Mouse (Mus musculus) ovary, adult 18-20 months (tissue): Measurements from ENCODE around the gene Mier2.
A peak's percentile ranks its signal among the peaks of the same experiment; 100 is the strongest.

Experiments used
- DNase-seq: peaks from one replicate; pipeline ENCODE4 v3.0.0; 2022; ENCODE audit warnings: low spot score, mixed read lengths

Mier2 gene

DNA sequence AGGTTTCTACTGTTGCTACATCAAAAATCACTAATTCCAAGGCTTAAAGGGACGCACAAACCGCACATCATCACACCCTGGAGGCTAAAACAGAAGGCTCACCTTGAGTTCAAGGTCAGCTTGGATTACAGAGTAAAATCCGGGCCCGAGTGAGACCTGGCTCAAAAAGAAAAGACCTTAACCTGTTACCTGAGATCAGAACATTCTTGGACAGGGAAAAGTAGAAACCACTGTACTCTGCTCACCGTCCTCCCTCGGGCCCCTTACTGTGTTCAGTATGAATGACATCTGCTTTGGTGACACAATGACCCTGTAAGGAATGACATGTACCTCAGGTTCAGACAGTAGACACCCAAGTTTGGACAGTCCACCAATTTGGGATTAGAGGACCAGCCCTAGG lies 19.8 kb upstream of the Mier2 start:
- no peak for DNase-seq

DNA sequence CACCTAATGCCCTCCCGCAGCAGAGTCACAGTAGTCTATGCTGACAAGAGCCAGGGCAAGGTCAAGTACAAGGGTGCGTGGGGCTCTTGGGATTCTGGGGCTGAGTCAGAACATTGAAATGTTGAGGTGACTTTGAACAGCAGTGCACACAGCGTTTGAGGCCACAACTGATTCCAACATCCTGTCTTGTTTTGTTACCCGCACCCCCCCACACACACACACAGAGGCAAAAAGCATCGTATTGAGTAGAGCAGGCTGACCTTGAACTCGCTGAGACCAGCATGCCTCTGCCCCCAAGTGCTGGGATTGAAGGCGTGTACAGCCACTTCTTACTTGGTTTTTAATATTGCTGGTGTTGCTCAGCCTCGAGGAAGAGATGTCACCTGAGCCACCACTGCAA lies 19.4 kb upstream of the Mier2 start:
- no peak for DNase-seq

DNA sequence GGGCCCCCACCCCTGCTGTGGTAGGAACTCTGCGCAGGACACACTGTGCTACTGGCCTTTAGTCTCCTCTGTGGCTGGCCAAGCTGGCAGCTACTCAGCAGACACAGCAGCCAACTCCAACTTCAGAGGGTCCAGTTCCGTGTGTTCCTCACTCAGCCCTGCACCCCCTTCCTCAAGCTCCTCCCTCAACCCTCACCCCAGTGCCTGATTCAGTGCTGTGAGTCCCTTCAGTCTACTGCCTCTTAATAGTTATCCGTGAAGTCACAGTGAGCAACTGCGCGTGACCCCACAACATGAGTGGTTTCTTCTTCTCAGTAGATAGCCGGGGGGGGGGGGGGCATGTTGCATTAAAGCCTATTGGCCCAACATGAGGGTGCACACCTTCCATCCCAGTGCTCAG lies 18.6 kb upstream of the Mier2 start:
- DNase-seq: no peak

DNA sequence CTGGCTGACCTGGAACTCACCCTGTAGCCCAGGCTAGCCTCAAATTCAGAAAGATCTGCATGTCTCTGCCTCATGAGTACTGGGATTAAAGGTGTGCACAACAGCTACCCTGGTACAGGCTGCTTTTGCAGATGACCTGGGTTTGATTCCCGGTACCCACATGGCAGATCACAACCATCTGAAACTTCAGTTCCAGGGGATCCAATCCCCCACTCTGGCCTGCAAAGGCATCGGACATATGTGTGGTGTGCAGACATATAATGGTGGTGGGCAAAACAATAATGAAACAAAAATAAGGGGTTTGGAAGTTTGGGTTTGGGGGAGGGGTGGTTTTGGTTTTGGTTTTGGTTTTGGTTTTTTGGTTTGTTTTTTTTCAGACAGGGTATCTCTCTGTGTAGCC lies 16.3 kb upstream of the Mier2 start:
- no peak for DNase-seq

DNA sequence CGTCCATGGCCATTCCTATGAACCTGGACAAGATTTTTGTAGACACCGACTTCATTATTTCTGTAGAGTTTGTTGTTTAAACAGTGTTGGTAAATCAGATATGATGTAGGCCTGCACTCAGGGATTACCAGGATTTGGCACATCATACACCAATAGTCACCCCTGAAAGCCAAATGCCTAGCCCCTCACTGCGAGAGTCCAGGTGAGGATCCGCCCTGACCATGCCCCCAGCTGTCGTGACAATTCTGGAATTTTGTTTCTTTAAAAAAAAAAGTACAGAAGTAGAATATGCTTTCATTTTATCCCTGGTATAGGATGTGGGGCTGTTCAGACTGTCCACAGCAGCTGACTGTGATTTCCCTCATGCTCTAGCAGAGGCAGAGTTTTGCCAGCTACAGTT lies 14.9 kb upstream of the Mier2 start:
- no peak for DNase-seq

DNA sequence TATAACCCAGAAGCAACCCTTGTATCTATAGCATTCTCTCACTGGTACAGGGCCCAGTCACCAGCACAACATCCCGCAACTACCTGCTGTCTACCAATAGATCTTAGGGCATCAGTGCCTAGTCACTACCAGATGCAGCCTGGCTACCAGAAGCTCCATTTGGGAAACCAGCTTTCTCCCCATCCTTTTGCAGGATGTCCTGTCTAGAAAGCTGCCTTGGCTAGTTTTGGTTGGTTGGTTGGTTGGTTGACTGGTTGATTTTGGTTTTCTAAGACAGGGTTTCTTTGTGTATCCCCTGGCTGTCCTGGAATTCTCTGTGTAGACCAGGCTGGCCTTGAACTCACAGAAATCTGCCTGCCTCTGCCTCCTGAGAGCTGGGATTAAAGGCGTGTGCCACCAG lies 4.7 kb upstream of the Mier2 start:
- DNase-seq: no peak

DNA sequence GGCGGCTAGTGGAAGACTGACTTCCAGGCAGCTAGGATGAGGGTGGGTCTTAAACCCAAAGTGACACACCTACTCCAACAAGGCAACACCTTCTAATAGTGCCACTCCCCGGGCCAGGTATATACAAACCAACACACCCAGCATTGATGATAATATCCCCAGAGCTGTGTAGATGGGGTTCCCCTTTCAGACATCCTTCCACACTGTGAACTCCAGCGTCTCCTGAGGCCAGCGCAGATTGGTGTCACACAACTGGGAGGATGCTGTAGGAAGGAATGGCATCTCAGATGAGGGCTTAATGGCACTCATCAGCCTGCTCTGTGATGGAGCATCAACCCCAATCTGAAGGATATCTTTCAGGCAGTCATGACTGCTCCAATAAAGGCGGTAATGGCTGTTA lies 2.5 kb upstream of the Mier2 start:
- no peak for DNase-seq

DNA sequence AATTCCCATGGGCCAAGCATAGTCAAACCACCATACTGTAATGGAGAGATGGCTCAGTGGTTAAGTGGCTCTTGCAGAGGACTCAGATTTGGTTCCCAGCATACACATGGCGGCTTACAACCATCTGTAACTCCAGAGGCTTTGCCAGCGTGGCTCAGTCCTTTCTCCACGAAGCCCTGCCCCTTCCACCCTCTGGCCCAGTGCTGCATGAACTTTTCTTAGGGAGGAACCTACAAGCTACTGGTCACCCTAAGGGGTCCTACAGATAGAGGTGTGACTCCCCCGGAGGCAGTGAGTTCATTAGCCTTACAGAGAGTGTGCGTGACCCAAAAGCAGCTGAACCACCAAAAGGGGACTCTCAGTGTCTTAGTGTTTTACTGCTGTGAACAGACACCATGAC lies 2.0 kb upstream of the Mier2 start:
- DNase-seq: no peak

DNA sequence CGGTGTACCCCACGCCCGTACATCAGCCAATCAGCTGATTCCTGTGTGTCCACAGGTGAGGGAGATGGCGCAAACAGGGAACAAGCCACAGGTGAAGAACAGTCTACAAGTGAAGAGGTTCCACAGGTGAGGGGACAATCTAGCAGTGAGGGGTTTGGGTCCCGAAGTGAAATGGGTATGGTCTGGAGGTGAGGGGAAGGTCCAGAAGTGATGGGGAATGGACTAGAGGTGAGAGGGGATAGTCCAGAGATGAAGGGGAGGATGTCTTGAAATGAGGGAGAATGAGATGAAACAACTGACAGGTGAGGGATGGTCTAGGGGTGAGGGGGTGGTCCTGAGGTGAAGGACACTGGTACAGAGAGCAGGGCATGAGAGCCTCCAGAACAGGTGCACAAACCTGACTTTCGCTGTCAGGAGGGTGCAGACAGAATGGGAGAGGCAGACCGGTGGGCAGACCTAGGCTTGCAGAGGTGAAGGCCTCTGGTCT lies 282 bp upstream of the Mier2 start:
- DNase-seq: no peak

DNA sequence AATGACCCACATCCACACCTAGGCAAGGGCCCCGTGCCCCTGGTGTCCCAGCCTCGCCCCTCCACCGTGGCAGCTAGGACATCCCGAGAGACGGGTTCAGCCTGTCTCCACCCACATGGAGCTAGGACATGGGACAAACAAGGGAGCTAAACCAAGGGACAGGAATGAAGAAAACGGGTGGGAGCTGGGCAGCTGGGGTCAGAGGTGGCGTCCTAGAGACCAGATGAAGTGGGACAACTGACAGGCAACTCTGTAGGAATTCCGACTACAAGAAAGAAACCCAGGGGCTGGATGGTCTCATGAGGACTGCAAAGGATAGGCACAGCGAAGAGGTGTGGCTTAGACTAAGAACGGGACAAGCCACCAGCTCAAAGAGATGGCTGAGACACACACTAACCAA lies 1.3 kb downstream of the Mier2 start:
- DNase-seq: no peak

DNA sequence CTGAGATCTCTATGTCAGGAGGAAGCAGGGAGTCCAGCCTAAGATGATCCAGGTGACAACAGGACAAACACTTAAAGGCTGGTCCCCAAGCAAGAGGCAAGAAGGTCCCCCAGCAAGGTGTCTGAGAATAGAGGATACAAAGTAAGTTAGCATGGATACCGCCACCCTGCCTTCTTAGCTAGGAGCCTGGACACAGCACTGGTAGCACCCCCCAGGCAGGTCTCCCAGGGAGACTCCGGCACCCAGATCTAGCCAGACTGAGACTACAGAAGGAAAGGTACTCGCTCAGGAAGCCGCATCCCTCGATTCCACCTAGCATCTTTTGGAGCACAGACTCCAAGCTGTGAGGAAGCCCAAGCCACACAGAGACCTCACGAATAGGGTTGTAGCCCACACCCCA lies 1.8 kb downstream of the Mier2 start:
- no peak for DNase-seq

DNA sequence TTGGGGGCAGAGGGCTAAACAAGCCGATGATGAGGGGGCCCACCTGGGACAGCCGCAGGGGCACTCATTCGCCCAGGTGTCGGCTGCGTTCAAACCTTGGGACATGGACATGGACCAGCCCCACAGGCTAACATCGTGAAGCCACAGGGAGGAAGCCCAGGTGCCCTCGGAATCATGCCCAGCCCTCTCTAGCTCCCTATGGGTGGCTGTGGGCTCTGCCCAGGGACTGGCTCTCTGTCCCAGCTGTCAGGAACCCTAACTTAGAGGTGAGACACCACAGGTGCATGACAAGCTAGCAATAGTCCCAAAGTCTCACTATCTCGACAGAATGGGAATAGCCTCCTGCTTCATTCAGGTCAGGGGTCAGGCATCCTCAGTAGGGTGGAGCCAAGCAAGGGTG lies 2.5 kb downstream of the Mier2 start:
- DNase-seq: no peak

DNA sequence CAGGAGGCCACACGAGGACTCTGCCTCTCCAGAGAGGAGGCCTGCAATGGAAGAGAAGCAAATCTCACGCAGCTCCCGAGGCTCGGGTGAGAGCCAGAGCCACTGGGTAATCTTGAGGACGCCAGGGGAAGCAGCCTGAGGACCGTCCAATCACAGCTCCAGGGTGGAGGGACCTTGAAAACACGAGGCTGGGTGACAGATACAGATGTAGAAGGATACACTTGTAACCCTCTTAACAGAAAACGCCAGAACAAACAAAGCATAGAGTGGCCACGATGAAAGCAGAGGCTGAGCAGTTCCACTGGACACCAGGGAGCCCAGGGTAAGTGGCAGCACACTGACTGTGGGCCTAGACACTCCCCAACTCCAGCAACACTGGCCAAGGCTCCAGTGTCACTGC lies 4.6 kb downstream of the Mier2 start:
- no peak for DNase-seq

DNA sequence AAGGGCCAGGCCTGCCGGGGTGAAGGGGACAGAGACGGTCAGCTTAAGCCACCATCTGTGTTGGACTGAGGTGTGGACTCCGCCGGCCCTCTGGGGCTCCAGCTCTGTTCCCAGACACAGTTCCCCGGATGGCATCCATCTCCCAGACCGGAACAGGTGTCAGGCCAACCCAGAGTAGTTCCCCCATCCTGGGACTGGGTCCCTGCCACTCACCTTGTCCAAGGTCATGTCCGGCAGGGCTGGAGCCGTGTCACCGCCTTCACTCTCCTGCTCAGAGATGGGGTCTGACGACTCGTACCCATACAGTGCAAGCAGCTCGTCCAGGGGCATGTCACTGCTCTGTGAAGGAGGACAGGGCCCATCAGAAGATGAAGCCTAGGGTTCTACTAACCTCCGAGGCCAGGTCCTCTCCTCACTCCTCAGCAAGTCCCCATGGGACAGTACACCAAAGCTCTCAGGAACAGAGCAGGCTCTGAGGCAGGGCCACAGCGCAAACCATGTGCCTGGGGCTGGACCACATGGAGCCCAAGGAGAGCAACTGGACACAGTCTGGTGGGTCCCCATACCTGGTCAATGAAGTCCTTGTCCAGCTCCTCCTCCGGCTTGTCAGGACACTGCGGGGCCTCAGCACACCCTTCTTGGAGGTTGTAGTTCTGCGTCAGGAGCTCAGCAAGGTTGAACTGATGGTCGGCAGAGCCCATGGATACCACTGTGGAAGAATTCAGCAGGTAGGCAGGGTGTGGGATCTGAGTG lies 5.9 kb downstream of the Mier2 start:
- DNase-seq: no peak

DNA sequence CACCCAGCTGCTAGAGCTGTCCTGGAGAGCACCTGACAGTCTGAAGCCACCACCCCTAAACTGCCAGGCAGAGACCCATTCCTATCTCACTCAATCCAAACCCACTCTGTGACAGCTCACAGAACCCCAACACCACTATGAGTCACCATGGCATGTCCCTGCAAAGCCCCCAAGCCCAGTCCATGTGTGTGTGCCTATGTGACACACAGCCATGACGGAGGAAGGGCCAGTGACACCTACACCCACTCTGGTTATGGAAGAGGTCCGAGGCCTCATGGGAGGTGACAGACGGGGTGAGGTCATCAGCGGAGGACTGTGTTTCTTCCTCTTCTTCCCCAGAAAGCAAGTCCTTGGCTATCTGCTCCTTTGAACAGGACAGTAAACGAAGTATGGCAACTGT lies 6.5 kb downstream of the Mier2 start:
- DNase-seq: no peak

DNA sequence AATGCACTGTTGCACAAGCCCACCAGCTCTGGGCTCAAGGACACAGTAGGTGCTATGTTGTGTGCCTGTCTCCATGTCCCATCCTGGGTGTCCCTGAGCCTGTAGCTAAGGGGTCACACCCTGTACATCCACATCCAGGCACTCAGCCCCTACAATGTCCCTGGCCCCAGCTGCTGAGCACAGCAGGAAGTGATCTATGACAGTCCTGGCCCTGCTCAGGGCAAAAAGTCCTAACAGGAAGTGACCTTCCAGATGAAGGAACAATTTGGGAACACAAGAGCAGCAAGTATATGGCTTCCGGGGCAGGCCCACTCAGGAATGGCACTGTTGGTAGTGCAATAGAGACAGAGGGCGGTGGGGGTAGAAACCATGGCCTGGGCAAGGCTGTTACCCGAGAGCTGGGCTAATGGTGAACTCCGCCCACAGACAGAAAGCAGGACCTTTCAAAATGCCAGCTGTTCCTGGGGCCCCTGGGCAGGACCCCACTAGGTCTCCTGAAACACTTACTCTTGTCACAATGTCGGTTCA lies 7.8 kb downstream of the Mier2 start:
- no peak for DNase-seq

DNA sequence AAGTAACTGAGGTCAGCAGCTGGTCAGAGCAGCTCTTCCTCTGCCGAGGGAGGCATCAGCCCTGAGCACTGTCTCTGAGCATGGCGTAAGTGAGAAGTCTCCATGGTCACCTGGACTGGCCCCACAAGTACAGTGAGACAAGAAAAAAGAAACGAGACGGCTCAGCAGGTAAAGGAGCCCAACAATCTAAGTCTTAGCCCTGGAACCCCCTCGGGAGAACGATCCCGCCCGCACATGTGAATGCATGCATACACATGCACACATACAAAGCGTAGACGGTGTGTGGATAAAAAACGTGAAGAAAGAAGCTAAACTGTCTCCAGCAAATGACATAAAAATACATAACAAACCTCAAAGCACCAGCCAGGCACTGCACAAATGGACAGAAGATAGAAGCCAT lies 8.5 kb downstream of the Mier2 start:
- no peak for DNase-seq

DNA sequence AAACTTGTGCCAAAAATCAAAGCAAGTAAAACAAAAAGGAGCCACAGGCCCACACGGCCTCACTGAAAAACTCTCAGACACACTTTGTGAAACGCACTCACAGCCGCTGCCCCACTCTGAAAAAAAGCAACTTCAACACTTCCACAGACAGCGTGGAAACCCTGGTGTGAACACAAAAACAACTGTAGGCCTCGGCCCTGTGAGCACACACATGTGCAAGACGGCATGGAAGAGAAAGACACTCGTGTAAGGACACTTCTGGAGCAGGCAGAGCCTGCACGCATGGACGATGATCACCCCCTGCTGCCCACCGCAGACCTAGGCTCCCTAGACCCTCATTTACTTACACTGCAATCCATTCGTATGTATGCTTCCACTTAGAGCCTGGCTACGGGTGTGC lies 9.1 kb downstream of the Mier2 start:
- no peak for DNase-seq

DNA sequence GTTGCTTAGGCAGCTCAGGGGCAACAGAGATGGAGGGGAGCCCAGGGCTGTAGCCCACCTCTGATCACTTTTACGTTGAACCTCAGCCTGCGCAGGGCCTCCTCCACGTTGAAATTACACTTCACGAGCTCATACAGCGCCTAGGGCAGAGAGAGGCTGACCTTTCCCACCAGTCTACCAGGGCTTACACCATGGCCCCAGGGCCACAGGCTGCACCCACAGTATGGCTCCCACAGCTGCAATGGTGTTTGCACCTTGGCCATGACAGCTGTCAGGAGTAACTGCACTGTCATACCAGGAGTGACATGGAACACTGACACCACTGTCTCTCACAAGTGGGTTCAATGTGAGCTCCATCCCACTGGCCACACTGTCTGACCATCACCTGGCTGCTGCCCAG lies 10.4 kb downstream of the Mier2 start:
- peak; percentile 0 for DNase-seq

DNA sequence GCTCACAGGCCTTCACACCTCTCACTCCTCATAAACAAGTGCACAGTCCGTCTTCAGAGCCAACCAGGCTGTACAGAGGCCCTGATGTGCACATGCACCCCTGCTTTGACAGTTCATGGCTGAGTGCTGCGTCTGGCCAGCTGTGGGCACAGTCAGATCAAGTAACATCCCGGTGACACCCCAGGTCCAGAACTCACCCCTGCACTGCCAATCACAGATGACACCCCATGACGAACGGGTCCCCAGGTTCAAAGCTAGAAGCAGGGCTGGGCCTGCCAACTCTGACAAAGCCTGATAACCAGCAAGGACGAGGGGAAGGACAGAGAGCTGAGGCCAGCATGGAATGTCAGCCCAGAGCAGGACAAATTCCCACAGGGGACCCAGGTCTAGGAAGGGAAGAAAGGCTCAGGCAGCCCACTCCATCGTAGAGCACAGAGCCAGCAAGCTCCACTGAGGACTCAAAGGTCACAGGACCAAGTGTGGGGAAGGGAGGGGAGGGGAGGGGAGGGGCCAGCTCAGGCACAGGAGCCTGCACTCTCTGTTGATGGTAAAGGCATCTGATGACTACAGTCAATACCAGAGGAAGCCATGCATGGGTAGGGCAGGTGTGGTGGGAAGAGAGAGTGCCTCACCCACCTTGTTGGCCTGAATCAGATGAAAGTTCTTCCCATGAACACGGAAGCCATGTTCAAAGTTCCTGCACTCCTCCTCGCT lies 11.0 kb downstream of the Mier2 start:
- DNase-seq: no peak

DNA sequence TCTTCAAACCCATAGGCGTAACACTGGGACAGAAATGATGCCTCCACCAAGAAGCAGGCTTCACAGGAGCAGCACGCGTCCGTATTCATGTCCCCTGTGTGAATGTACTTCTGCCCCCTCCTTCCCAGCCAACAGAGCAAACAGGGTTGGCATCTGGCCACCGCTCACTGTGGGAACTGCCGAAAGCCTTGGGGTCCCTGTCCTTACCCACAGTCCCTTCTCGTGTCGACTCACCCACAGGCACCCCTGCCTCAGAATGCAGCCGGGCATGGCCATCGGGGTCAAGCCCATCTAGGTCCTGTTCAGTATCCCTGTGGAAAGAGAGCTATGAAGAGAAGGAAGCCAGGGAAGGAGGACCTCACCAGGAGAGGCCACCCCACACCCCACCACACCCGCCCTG lies 12.8 kb downstream of the Mier2 start:
- DNase-seq: no peak

DNA sequence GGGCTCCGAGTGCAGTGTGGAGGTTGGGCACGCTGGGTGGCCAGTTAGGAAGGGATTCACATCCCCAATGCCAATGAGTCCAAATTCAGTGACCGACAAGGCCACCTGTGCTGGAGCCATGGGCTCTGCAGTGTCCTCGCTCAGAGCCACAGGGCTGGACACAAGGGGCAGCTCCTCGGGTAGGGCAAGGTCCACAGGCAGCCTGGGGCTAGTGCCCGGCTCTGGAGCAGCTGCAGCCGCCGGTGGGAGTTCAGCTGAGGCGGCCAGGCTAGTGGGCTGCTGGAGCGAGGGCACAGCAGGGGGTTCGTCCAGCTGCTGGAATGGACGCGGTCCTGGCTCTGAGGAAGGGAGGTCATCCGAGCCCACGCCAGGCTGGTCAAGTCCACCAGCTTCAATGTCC lies 13.5 kb downstream of the Mier2 start:
- no peak for DNase-seq

DNA sequence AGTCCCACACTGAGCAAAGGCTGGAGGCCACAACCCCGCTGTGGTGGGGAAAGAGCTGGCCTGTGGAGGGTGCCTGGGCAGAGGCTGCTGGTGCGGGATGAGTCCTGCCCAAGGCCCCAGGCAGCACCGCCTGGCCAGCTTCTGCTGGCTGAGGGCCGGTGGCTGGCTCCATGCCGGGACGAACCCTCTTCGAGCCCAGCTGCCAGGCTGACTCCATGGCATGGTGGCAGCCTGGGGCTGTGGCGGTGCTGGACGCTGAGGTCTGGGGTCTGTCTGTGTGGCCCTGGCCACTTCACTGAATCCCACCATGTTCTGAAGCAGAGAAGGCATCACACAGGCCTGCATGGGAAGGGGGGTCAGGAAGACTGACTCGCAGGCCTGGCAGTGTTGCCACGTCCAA lies 14.3 kb downstream of the Mier2 start:
- no peak for DNase-seq
